Mouse (Mus musculus) MEL (cell line): Measurements from ENCODE around the gene Zmiz1. TPM values are rescaled to one million over a fixed set of nuclear protein-coding genes. Genes with fewer than 3 reads are reported as not detected.

Experiments used
- DNase-seq: peaks from one replicate; pipeline ENCODE4 v3.0.0; 2011; ENCODE audit warnings: low read depth, low spot score
- H3K27ac ChIP-seq: 2 replicates; pipeline ENCODE4 v1.5.1; 2012; ENCODE audit warnings: low read depth, mild to moderate bottlenecking, control low read depth, low read length, moderate library complexity; ENCODE audit not compliant: control insufficient read depth
- H3K27me3 ChIP-seq, 2 experiments: fragments of 150-350 bp in 1 of 2; sonication (generic) in 1 of 2; 2 replicates each; pipeline ENCODE4 v1.6.1; 2012; ENCODE audit warnings: low read length in 2 of 2, mild to moderate bottlenecking in 2 of 2, improper control_type of control experiment in 1 of 2, moderate library complexity in 1 of 2; ENCODE audit not compliant: insufficient read depth in 2 of 2, control insufficient read depth in 1 of 2
- H3K36me3 ChIP-seq, 2 experiments: 2 replicates each; pipeline ENCODE4 v1.6.1; 2012 to 2014; ENCODE audit warnings: low read length in 2 of 2, improper control_type of control experiment in 1 of 2, inconsistent platforms in 1 of 2, mild to moderate bottlenecking in 1 of 2; ENCODE audit not compliant: insufficient read depth in 2 of 2, control insufficient read depth in 1 of 2
- H3K4me1 ChIP-seq, 2 experiments: fragments of 150-350 bp in 1 of 2; sonication (generic) in 1 of 2; 2 replicates each; pipeline ENCODE4 v1.6.1; 2012; ENCODE audit warnings: low read length in 2 of 2, improper control_type of control experiment in 1 of 2, mild to moderate bottlenecking in 1 of 2; ENCODE audit not compliant: insufficient read depth in 2 of 2, control insufficient read depth in 1 of 2
- H3K4me3 ChIP-seq, 2 experiments: fragments of 150-350 bp in 1 of 2; sonication (generic) in 1 of 2; 2 replicates each; pipeline ENCODE4 v1.5.1; 2012; ENCODE audit warnings: low read depth in 2 of 2, low read length in 2 of 2, mild to moderate bottlenecking in 2 of 2, moderate library complexity in 2 of 2, control low read depth in 1 of 2, improper control_type of control experiment in 1 of 2; ENCODE audit not compliant: control insufficient read depth in 1 of 2, insufficient read depth in 1 of 2
- H3K79me2 ChIP-seq: 2 replicates; pipeline ENCODE4 v1.6.1; 2012; ENCODE audit warnings: mild to moderate bottlenecking, low read length, moderate library complexity; ENCODE audit not compliant: control insufficient read depth, poor library complexity, insufficient read depth
- H3K9ac ChIP-seq: 2 replicates; pipeline ENCODE4 v1.6.1; 2012; ENCODE audit warnings: low read depth, mild to moderate bottlenecking, control low read depth, low read length, moderate library complexity; ENCODE audit not compliant: control insufficient read depth, poor library complexity, severe bottlenecking
- H3K9me3 ChIP-seq: fragments of 150-350 bp; sonication (generic); replicated peaks from 2 replicates; pipeline ENCODE4 v1.6.1; 2012; ENCODE audit warnings: mild to moderate bottlenecking, low read length, improper control_type of control experiment, moderate library complexity; ENCODE audit not compliant: insufficient read depth
- GATA1 ChIP-seq: IDR thresholded peaks from 2 replicates; pipeline ENCODE4 v1.6.1; 2011; ENCODE audit warnings: low read depth, low read length, improper control_type of control experiment
- JUND ChIP-seq: IDR thresholded peaks from 2 replicates; pipeline ENCODE4 v1.6.1; 2011; ENCODE audit warnings: low read depth, mild to moderate bottlenecking, improper control_type of control experiment, low read length
- MAZ ChIP-seq: IDR thresholded peaks from 2 replicates; pipeline ENCODE4 v1.6.1; 2012; ENCODE audit warnings: low read depth, mild to moderate bottlenecking, inconsistent platforms, low read length, improper control_type of control experiment
- MYB ChIP-seq: IDR thresholded peaks from 2 replicates; pipeline ENCODE4 v1.6.1; 2011; ENCODE audit warnings: mild to moderate bottlenecking, low read depth, low read length, improper control_type of control experiment
- MYC ChIP-seq: IDR thresholded peaks from 2 replicates; pipeline ENCODE4 v1.6.1; 2011; ENCODE audit warnings: low read depth, mild to moderate bottlenecking, low read length, improper control_type of control experiment, moderate library complexity
- POLR2A ChIP-seq, 2 experiments: IDR thresholded peaks; 2 replicates each; pipeline ENCODE4 v1.6.1; 2011 to 2012; ENCODE audit warnings: low read length in 2 of 2, mild to moderate bottlenecking in 2 of 2, control low read depth in 1 of 2, improper control_type of control experiment in 1 of 2, low read depth in 1 of 2, moderate library complexity in 1 of 2; ENCODE audit not compliant: control insufficient read depth in 1 of 2, insufficient read depth in 1 of 2, poor library complexity in 1 of 2
- POLR2AphosphoS2 ChIP-seq: IDR thresholded peaks from 2 replicates; pipeline ENCODE4 v1.6.1; 2011; ENCODE audit warnings: low read length, improper control_type of control experiment
- RAD21 ChIP-seq: IDR thresholded peaks from 2 replicates; pipeline ENCODE4 v1.6.1; 2011; ENCODE audit warnings: mild to moderate bottlenecking, low read depth, low read length, improper control_type of control experiment
- SIN3A ChIP-seq: IDR thresholded peaks from 2 replicates; pipeline ENCODE4 v1.6.1; 2012; ENCODE audit warnings: low read length, improper control_type of control experiment, inconsistent platforms
- USF1 ChIP-seq: IDR thresholded peaks from 2 replicates; pipeline ENCODE4 v1.6.1; 2014; ENCODE audit warnings: low read depth, mild to moderate bottlenecking, inconsistent platforms, low read length, improper control_type of control experiment, moderate library complexity
- ZC3H11A ChIP-seq: IDR thresholded peaks from 2 replicates; pipeline ENCODE4 v1.6.1; 2012; ENCODE audit warnings: low read depth, mild to moderate bottlenecking, inconsistent platforms, low read length, improper control_type of control experiment
- ZKSCAN1 ChIP-seq: IDR thresholded peaks from 2 replicates; pipeline ENCODE4 v1.6.1; 2012; ENCODE audit warnings: low read depth, mild to moderate bottlenecking, inconsistent platforms, low read length, improper control_type of control experiment, moderate library complexity
- polyA plus RNA-seq, 2 experiments: library from polyadenylated mRNA; stranded (reverse) in 1 of 2; unstranded in 1 of 2; fragments of >175 nt in 1 of 2; fragments of >200 nt in 1 of 2; gene quantifications; 2 replicates each; pipeline versions ENCODE4 v1.2.1 to v1.2.4; 2012; ENCODE audit warnings: low replicate concordance in 2 of 2, low read depth in 1 of 2; ENCODE audit not compliant: insufficient read length in 2 of 2, insufficient read depth in 1 of 2, missing spikeins in 1 of 2
- total RNA-seq: library from RNA; depleted of rRNA; stranded (reverse); fragments of 300-350 nt; gene quantifications from 2 replicates; pipeline ENCODE4 v1.2.3, GENCODE M21; 2012

The Zmiz1 gene
- total and polyA plus RNA-seq, 3 experiments = 2.7 to 19.9 TPM; not detected in 1

- Histone ChIP-seq H3K36me3 (no peaks in the 10 kb centered on the region; a peak in 1 of 4 replicates), H3K9me3 (no peaks in the 10 kb centered on the region), H3K4me1 (no peaks in the 10 kb centered on the region), H3K27ac (no peak overlapping the region), H3K4me3 (no peak overlapping the region), H3K79me2 (no peaks in the 10 kb centered on the region), H3K27me3 (peaks cover 0 to 4% of the 10 kb centered on the region in 2 experiments; a peak in 3 of 4 replicates), H3K9ac (no peak overlapping the region)
- TF ChIP-seq ZKSCAN1 = no peak
- no peak for TF ChIP-seq RAD21
- no peak for DNase-seq
Measured at GRCm38 (mm10) chr14:25682020-25682419, 223.0 kb downstream of the Zmiz1 start.

GRCm38 (mm10) chr14:25686216-25686945, 227.4 kb downstream of the Zmiz1 start:
- no peak for TF ChIP-seq ZKSCAN1
- TF ChIP-seq JUND = no peak
- TF ChIP-seq GATA1 = no peak
- TF ChIP-seq SIN3A = no peak
- TF ChIP-seq MYC = no peak
- TF ChIP-seq MYB = no peak
- no peak for TF ChIP-seq RAD21
- TF ChIP-seq MAZ = no peak
- no peak for TF ChIP-seq POLR2AphosphoS2
- TF ChIP-seq ZC3H11A = no peak
- no peak for TF ChIP-seq USF1
- no peak for TF ChIP-seq POLR2A (IDR thresholded peaks at IDR 0.05; ENCODE audit: control insufficient read depth in 1 of 2, insufficient read depth in 1 of 2, low read depth in 1 of 2, low read length in 2 of 2, poor library complexity in 1 of 2)
- Histone ChIP-seq H3K4me1 (no peaks in the 10 kb centered on the region), H3K36me3 (no peaks in the 10 kb centered on the region; a peak in 1 of 4 replicates), H3K4me3 (no peak overlapping the region), H3K27ac (no peak overlapping the region), H3K79me2 (no peaks in the 10 kb centered on the region), H3K9ac (no peak overlapping the region), H3K27me3 (peaks cover 0 to 4% of the 10 kb centered on the region in 2 experiments; a peak in 1 of 4 replicates), H3K9me3 (no peaks in the 10 kb centered on the region)
- no peak for DNase-seq
